Mouse (Mus musculus): Measurements from ENCODE around the gene Ap4s1.
"Not testable (repeated sequence)": the region's sequence is repeated elsewhere in the genome, so short reads cannot be mapped to it uniquely, and the experiment has no call there.

Gene Ap4s1

DNA sequence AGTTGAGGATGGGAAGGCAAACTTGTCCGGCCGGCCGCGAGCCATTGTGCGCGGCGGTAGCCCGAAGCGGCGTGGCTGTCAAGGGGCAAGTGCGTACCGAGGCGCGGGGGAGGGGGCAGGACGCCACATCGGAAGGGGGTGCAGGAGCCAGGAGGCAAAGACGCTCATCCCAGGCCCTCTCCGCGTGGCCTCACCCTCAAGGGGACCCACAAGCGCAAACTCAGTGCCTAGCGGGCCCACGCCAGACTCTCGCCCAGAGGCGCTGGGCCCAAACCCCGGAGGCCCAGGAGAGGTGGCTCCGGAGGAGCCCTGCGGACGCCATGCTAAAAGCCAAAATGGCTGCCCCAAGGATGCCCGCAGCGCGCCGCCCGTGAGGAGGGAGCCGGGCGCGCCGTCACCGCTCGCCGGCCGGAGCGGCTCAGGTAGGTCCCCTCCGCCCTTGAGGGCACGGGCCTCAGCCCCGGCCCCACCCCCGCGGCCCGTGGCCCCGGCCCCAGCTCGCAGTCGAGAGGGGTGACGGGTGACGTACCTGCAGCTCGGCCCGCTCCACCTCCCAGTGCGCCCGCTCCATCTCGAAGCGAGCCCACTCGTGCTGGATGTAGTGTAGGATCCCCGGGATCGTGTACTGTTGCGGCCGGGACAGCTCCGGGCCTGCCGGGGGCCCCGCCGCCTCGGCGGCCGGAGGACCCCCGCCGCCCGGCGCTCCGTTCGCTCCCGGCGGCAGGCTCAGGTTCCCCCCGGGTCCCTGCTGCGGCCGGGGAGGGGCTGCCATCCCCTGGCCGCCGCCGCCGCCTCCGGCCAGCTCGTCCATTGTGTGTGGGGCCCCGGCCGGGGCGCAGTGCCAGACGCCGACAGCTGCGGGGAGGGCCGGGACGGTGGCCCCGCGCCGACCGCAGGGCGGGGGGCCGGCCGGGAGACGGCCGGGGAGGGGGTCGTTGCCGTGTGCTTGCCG, at the start of gene Ap4s1:
Gene Ap4s1, plus strand, starts transcription at position 141 of the 952 bp plus-strand sequence.
- no peak for TF ChIP-seq CTCF (conservative IDR thresholded peaks at IDR 0.05; ENCODE audit: low read length)
- no peak for TF ChIP-seq POU5F1 (IDR thresholded peaks at IDR 0.05; ENCODE audit: borderline replicate concordance, low read length)
- TF ChIP-seq NANOG (IDR thresholded peaks at IDR 0.05; ENCODE audit: borderline replicate concordance, low read length): no peak
- Histone ChIP-seq H3K9me3 (ENCODE audit: low read length) (no peaks in the 10 kb centered on the region), H3K4me1 (replicated peaks; ENCODE audit: low read depth, low read length) (peaks cover 69% of the 10 kb centered on the region), H3K27me3 (ENCODE audit: insufficient read depth, low read length) (no peaks in the 10 kb centered on the region), H3K4me3 (replicated peaks; ENCODE audit: low read length) (peak within 1 kb of the TSS; percentile 96), H3K36me3 (ENCODE audit: insufficient read depth, low read length) (no peaks in the 10 kb centered on the region)

DNA sequence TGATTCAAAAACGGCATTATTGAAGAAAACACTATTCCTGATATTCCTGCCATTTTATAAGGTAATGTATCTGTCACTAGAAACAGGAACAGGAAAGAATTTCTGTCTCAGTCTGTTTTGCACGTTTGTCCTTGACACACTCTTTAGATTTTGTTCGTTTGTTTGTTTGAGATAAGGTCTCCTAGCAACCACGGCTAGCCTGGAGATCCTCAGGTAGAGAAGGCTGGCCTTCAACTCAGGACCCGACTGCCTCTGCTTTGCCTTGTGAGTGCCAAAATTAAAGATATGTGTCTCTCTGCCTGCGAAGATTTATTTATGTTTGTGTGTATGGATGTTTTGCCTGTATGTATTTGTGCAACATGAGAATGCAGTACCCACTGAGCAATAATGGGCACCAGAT, 49.0 kb upstream of the Ap4s1 start:
- TF ChIP-seq POU5F1 (IDR thresholded peaks at IDR 0.05; ENCODE audit: borderline replicate concordance, low read length) (no peak), NANOG (IDR thresholded peaks at IDR 0.05; ENCODE audit: borderline replicate concordance, low read length) (no peak), CTCF (conservative IDR thresholded peaks at IDR 0.05; ENCODE audit: low read length) (no peak)
- Histone ChIP-seq H3K4me3 (replicated peaks; ENCODE audit: low read length) (no peak overlapping the region), H3K36me3 (ENCODE audit: insufficient read depth, low read length) (peaks cover 18% of the 10 kb centered on the region), H3K27me3 (ENCODE audit: insufficient read depth, low read length) (no peaks in the 10 kb centered on the region), H3K9me3 (ENCODE audit: low read length) (no peaks in the 10 kb centered on the region), H3K4me1 (replicated peaks; ENCODE audit: low read depth, low read length) (no peaks in the 10 kb centered on the region)

DNA sequence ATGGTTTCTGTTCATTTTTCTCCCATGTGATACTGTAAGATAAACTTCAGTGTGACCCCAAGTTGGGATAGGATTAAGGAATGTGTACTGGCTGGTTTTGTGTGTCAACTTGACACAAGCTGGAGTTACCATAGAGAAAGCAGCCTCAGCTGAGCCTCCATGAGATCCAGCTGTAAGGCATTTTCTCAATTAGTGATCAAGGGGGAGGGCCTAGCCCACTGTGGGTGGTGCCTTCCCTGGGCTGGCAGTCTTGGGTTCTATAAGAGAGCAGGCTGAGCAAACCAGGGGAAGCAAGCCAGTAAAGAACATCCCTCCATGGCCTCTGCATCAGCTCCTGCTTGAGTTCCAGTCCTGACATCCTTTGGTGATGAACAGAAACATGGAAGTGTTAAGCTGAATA, 41.4 kb upstream of the Ap4s1 start:
- H3K36me3 ChIP-seq (ENCODE audit: insufficient read depth, low read length): peaks cover 52% of the 10 kb centered on the region
- not testable (repeated sequence) for H3K4me1 ChIP-seq (replicated peaks; ENCODE audit: low read depth, low read length); H3K9me3 ChIP-seq (ENCODE audit: low read length); H3K4me3 ChIP-seq (replicated peaks; ENCODE audit: low read length); H3K27me3 ChIP-seq (ENCODE audit: insufficient read depth, low read length)

DNA sequence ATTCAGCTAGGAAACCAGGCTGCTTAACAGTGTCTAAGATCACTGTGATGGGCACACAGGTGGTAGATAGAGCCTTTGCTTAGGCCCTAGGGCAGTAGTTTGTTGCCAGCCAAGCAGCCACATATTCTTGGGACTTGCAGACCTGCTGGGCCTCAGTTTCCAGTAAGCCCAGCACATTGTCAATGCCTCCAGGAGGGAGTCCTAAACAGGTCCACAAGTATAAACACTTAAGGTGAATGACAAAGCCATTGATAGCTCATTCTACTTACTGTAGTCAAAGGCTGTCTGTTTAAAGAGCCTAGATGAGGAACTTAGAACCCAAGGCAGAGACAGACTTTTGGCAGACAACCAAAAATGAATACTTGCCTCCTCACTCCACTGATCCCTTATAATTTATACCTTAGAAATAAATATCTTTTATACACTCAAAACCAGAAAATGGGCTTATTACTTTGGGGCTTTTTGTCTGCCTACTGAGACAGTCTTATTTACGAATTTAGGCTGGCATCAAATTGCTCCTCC, 34.8 kb upstream of the Ap4s1 start:
- H3K27me3 ChIP-seq (ENCODE audit: insufficient read depth, low read length): no peaks in the 10 kb centered on the region
- H3K4me1 ChIP-seq (replicated peaks; ENCODE audit: low read depth, low read length): peaks cover 11% of the 10 kb centered on the region
- peaks cover 22% of the 10 kb centered on the region for H3K36me3 ChIP-seq (ENCODE audit: insufficient read depth, low read length)
- H3K9me3 ChIP-seq (ENCODE audit: low read length): no peaks in the 10 kb centered on the region
- H3K4me3 ChIP-seq (replicated peaks; ENCODE audit: low read length): no peak overlapping the region
- TF ChIP-seq POU5F1 (IDR thresholded peaks at IDR 0.05; ENCODE audit: borderline replicate concordance, low read length): no peak
- peak; percentile 85 for TF ChIP-seq NANOG (IDR thresholded peaks at IDR 0.05; ENCODE audit: borderline replicate concordance, low read length)

DNA sequence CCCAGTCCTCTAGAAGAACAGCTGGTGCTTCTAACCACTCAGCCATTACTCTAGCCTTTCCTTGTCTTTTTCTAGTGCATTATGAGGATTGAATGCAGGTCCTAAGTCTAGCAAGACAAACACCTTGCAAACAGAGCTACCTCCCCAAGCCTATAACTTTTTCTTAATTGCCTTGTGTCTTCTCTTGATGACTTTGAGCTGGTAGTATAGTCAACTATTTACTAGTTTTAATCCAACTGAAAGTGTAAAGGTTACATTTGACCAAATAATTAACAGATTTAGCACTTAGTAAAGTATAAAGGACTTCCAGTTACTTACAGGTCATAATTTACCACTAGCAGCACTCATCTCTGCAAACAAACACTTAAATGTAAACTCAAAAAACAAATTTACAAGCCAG, 27.8 kb upstream of the Ap4s1 start:
- H3K9me3 ChIP-seq (ENCODE audit: low read length): no peaks in the 10 kb centered on the region
- H3K4me3 ChIP-seq (replicated peaks; ENCODE audit: low read length): no peak overlapping the region
- TF ChIP-seq NANOG (IDR thresholded peaks at IDR 0.05; ENCODE audit: borderline replicate concordance, low read length): no peak
- H3K4me1 ChIP-seq (replicated peaks; ENCODE audit: low read depth, low read length): peaks cover 38% of the 10 kb centered on the region
- H3K27me3 ChIP-seq (ENCODE audit: insufficient read depth, low read length): no peaks in the 10 kb centered on the region
- peaks cover 3% of the 10 kb centered on the region; the same call in 1 of the 2 replicates for H3K36me3 ChIP-seq (ENCODE audit: insufficient read depth, low read length)

DNA sequence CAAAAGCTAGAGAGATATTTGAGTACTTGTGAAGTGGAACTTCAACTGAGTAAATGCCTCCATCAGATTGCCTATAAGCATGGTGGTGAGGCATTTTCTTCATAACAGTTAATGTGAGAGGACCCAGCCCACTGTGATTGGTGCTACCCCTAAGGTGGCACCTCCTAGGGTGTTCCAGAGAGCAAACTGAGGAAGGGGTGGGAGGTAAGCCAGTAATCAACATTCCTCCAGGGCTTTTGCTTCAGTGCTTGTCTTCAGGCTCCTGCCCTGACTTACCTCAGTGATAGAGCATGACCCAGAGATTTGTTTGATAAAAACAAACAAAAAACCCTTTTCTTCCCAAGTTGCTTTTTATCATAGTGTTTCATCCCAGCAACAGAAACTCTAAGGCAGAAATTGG, 26.9 kb upstream of the Ap4s1 start:
- Histone ChIP-seq H3K9me3 (ENCODE audit: low read length) (no peaks in the 10 kb centered on the region), H3K4me3 (replicated peaks; ENCODE audit: low read length) (no peak overlapping the region), H3K27me3 (ENCODE audit: insufficient read depth, low read length) (no peaks in the 10 kb centered on the region), H3K4me1 (replicated peaks; ENCODE audit: low read depth, low read length) (peaks cover 45% of the 10 kb centered on the region), H3K36me3 (ENCODE audit: insufficient read depth, low read length) (peaks cover 3% of the 10 kb centered on the region; the same call in 1 of the 2 replicates)
- TF ChIP-seq POU5F1 (IDR thresholded peaks at IDR 0.05; ENCODE audit: borderline replicate concordance, low read length) (no peak), CTCF (conservative IDR thresholded peaks at IDR 0.05; ENCODE audit: low read length) (no peak), NANOG (IDR thresholded peaks at IDR 0.05; ENCODE audit: borderline replicate concordance, low read length) (no peak)

DNA sequence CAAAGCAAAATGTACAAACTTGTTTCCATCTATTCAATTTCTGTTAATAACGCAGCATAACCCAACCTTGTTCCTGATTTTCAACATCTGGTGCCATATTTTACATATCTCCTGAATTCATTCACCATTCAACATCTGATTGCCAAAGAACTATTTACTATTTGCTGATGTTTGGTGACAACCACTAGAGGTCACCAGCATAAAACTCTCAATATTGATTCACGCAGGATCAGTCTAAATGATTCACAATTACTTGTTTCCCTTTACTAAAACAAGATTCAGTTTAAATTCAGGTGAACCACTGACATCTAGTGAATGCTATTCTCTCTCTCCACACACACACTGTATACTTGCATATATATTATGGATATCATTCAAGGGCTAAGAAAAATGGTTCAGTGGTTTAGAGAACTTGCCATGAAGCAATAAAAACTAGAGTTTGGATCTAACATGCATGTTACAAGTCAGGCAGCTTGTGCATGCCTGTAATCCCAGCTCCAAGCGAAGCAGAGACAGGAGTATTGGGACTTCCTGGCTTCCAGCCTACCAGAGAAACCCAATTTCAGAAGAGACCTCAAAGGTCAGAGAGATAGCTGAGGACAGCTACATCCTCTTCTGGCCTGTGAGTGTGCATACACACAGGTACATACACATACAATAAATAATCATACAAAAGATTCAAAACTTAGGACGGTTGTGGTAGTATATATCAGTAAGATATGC, 24.0 kb upstream of the Ap4s1 start:
- no peaks in the 10 kb centered on the region for H3K9me3 ChIP-seq (ENCODE audit: low read length)
- TF ChIP-seq CTCF (conservative IDR thresholded peaks at IDR 0.05; ENCODE audit: low read length): 0 out of 2 replicates have a peak, but pooled peaks have one; percentile 3
- no peak for TF ChIP-seq NANOG (IDR thresholded peaks at IDR 0.05; ENCODE audit: borderline replicate concordance, low read length)
- no peak for TF ChIP-seq POU5F1 (IDR thresholded peaks at IDR 0.05; ENCODE audit: borderline replicate concordance, low read length)
- H3K4me3 ChIP-seq (replicated peaks; ENCODE audit: low read length): no peak overlapping the region
- peaks cover 3% of the 10 kb centered on the region; the same call in 1 of the 2 replicates for H3K36me3 ChIP-seq (ENCODE audit: insufficient read depth, low read length)
- H3K4me1 ChIP-seq (replicated peaks; ENCODE audit: low read depth, low read length): peaks cover 65% of the 10 kb centered on the region
- no peaks in the 10 kb centered on the region for H3K27me3 ChIP-seq (ENCODE audit: insufficient read depth, low read length)

DNA sequence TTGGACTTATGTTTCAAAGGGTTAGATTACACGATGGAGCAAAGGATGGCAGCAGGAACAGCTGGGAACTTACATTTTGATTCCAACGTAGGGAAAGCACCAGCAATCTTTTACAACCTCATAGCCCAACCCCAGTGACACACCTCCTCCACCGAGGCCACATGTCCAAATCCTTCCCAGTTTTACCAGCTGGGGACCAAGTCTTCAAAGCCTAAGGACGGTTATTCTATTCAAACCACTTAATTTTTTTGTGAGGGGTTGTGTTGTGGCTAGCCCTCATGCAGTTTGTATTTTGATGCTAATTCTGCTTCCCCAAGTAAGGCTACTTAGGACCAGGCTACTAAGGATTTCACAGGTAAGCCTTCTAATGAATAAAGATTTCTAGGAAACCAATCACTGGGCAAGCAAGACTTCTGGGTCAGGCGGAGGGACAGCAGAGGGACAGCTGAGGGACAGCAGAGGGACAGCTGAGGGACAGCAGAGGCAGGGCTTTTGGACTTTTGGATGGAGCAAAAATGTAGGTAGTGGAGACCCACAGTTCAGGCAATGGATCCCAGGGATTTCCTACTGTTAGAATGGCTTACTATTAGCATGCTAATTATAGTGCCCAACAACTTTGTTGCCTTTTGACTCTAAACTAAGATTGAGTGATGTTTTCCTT, 19.5 kb upstream of the Ap4s1 start:
- Histone ChIP-seq H3K9me3 (ENCODE audit: low read length) (no peaks in the 10 kb centered on the region), H3K36me3 (ENCODE audit: insufficient read depth, low read length) (0 out of 2 replicates have a peak, but pooled peaks cover 6% of the 10 kb centered on the region), H3K27me3 (ENCODE audit: insufficient read depth, low read length) (no peaks in the 10 kb centered on the region), H3K4me1 (replicated peaks; ENCODE audit: low read depth, low read length) (peaks cover 71% of the 10 kb centered on the region), H3K4me3 (replicated peaks; ENCODE audit: low read length) (peak overlapping the region; percentile 41)
- TF ChIP-seq POU5F1 (IDR thresholded peaks at IDR 0.05; ENCODE audit: borderline replicate concordance, low read length) (no peak), NANOG (IDR thresholded peaks at IDR 0.05; ENCODE audit: borderline replicate concordance, low read length) (no peak), CTCF (conservative IDR thresholded peaks at IDR 0.05; ENCODE audit: low read length) (no peak)

Measured in E14TG2a.4 (cell line).